Mouse (Mus musculus): ENCODE measurements around the gene Zkscan16.

DNA sequence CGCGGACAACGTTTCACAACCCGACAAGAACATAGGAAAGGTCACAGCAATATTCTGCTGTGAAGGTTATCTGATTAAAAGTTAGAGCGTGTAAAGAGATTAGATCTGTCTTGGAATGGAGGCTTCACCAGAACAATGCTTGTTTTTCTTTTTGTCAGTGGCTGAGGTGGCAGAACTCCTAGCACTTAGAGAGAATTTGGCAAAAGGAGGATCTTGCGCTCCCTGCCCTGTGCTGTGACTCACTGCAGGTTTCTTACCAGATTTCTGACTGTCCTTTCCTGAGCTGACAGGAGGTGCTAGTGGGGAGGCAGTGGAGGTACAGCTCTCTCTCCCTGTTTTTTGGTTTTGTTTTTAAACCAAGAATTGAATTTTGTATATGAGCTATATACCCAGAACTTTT lies 63.6 kb downstream of the Zkscan16 start:
- TF ChIP-seq CTCF (IDR thresholded peaks at IDR 0.05 in 2 of 3, conservative IDR thresholded peaks at IDR 0.05 in 1 of 3; ENCODE audit: control insufficient read depth in 1 of 3, insufficient read depth in 1 of 3, low read depth in 2 of 3, low read length in 3 of 3, poor library complexity in 1 of 3, severe bottlenecking in 1 of 3) (no peak), NRF1 (IDR thresholded peaks at IDR 0.05; ENCODE audit: insufficient read depth, low read depth, low read length, poor library complexity, severe bottlenecking) (no peak), POLR2A (IDR thresholded peaks at IDR 0.05; ENCODE audit: control insufficient read depth in 1 of 2, insufficient read depth in 1 of 2, low read depth in 1 of 2, low read length in 2 of 2, poor library complexity in 1 of 2) (no peak), JUND (IDR thresholded peaks at IDR 0.05; ENCODE audit: low read depth, low read length) (no peak), TAL1 (IDR thresholded peaks at IDR 0.05; ENCODE audit: low read length) (no peak), GATA1 (IDR thresholded peaks at IDR 0.05; ENCODE audit: low read depth, low read length) (no peak), ZC3H11A (IDR thresholded peaks at IDR 0.05; ENCODE audit: low read depth, low read length) (no peak), MAX (IDR thresholded peaks at IDR 0.05; ENCODE audit: low read length) (no peak), MAZ (IDR thresholded peaks at IDR 0.05; ENCODE audit: low read depth, low read length) (no peak)

Measured in MEL (cell line).